Mouse (Mus musculus) granulocyte monocyte progenitor cell, adult 5-6 weeks (primary cell): ENCODE measurements around the gene Aif1. TPM values are rescaled to one million over a fixed set of nuclear protein-coding genes. Genes with fewer than 3 reads are reported as not detected.
A peak's percentile ranks its signal among the peaks of the same experiment; 100 is the strongest.

Source experiments
- ATAC-seq: replicated peaks from 2 replicates; pipeline ENCODE4 v1.8.0; 2016; ENCODE audit warnings: mild to moderate bottlenecking, moderate TSS enrichment, inconsistent platforms; ENCODE audit not compliant: poor library complexity, severe bottlenecking
- total RNA-seq, 2 experiments: library from RNA; stranded (forward) in 1 of 2; stranded (reverse) in 1 of 2; fragments of 200-712, 200-1000 nt in 1 of 2; fragments of >200 nt in 1 of 2; fragmentation: Nextera tagmentation in 1 of 2; gene quantifications; 2 replicates each; pipeline ENCODE4 v1.2.3; 2014 to 2017

The Aif1 gene
- total RNA-seq, 2 experiments from 2014 or later = 7.8 to 15.1 TPM

GRCm38 (mm10) chr17:35195631-35196320 lies 19.9 kb upstream of the Aif1 start:
- peak; percentile 61 for ATAC-seq

GRCm38 (mm10) chr17:35194844-35195630 lies 19.2 kb upstream of the Aif1 start:
- ATAC-seq = 0 out of 2 replicates have a peak, but pooled peaks have one; percentile 5

- no peak for ATAC-seq
Observed at GRCm38 (mm10) chr17:35193881-35194843, 18.3 kb upstream of the Aif1 start, which contains the start of gene Ltb. Ltb (plus strand) TSS chr17:35194439.

- ATAC-seq = peak; percentile 58
Observed at GRCm38 (mm10) chr17:35192924-35193323, 17.1 kb upstream of the Aif1 start.

- no peak for ATAC-seq
Observed at GRCm38 (mm10) chr17:35191723-35192122, 15.9 kb upstream of the Aif1 start.

- ATAC-seq = 0 out of 2 replicates have a peak, but pooled peaks have one; percentile 6
Observed at GRCm38 (mm10) chr17:35190096-35190495, 14.2 kb upstream of the Aif1 start.

- ATAC-seq = peak; percentile 35
Observed at GRCm38 (mm10) chr17:35189186-35189585, 13.3 kb upstream of the Aif1 start.

- ATAC-seq = peak; percentile 47
Observed at GRCm38 (mm10) chr17:35187959-35188610, 12.2 kb upstream of the Aif1 start, which contains the start of gene Lst1. Lst1 (minus strand) TSS chr17:35188439.

GRCm38 (mm10) chr17:35187345-35187744 lies 11.5 kb upstream of the Aif1 start:
- no peak for ATAC-seq

GRCm38 (mm10) chr17:35186681-35187080 lies 10.8 kb upstream of the Aif1 start:
- peak; percentile 16; the same call in 1 of the 2 replicates for ATAC-seq

GRCm38 (mm10) chr17:35185639-35186611 lies 10.1 kb upstream of the Aif1 start:
- peak; percentile 48 for ATAC-seq

GRCm38 (mm10) chr17:35180093-35180492 lies 4.2 kb upstream of the Aif1 start:
- ATAC-seq = no peak

- peak; percentile 92 for ATAC-seq
Observed at GRCm38 (mm10) chr17:35178528-35178927, 2.7 kb upstream of the Aif1 start.

GRCm38 (mm10) chr17:35175382-35175781 lies 486 bp downstream of the Aif1 start:
- ATAC-seq = no peak

- no peak for ATAC-seq
Observed at GRCm38 (mm10) chr17:35174201-35174977, 1.5 kb downstream of the Aif1 start.

- peak; percentile 63 for ATAC-seq
Observed at GRCm38 (mm10) chr17:35173329-35173728, 2.5 kb downstream of the Aif1 start.

- peak; percentile 85 for ATAC-seq
Observed at GRCm38 (mm10) chr17:35172445-35173234, 3.2 kb downstream of the Aif1 start.
